Mouse (Mus musculus) midbrain, embryonic 14.5 days (tissue): ENCODE results near the gene Bmf. TPM values are rescaled to one million over a fixed set of nuclear protein-coding genes. Genes with fewer than 3 reads are reported as not detected.
A peak's percentile ranks its signal among the peaks of the same experiment; 100 is the strongest.

ENCODE experiments used
- ATAC-seq: fragments of 200-750 bp; cut with Nextera tagmentation; 2 replicates; pipeline ENCODE4 v1.8.0; 2017; ENCODE audit warnings: moderate number of reproducible peaks, moderate library complexity; ENCODE audit not compliant: low FRiP score, low TSS enrichment
- DNase-seq: peaks from one replicate; pipeline ENCODE4 v3.0.0-alpha.2; 2015
- H3K27ac ChIP-seq: fragments of 300-500 bp; sonication (generic); replicated peaks from 2 replicates; pipeline ENCODE4 v1.5.1; 2014; ENCODE audit warnings: mild to moderate bottlenecking, low read depth, low read length, moderate library complexity
- H3K27me3 ChIP-seq: fragments of 300-500 bp; sonication (generic); 2 replicates; pipeline ENCODE4 v1.6.1; 2014; ENCODE audit warnings: low read length, control low read depth, mixed read lengths; ENCODE audit not compliant: control insufficient read depth, insufficient read depth
- H3K36me3 ChIP-seq: fragments of 300-500 bp; sonication (generic); 2 replicates; pipeline ENCODE4 v1.6.1; 2014; ENCODE audit warnings: low read length, control low read depth; ENCODE audit not compliant: control insufficient read depth, insufficient read depth
- H3K4me1 ChIP-seq: fragments of 300-500 bp; sonication (generic); 2 replicates; pipeline ENCODE4 v1.6.1; 2014; ENCODE audit warnings: mild to moderate bottlenecking, antibody characterized with exemption, low read length, control low read depth; ENCODE audit not compliant: control insufficient read depth, insufficient read depth
- H3K4me2 ChIP-seq: fragments of 300-500 bp; sonication (generic); 2 replicates; pipeline ENCODE4 v1.6.1; 2014; ENCODE audit warnings: mild to moderate bottlenecking, low read length, moderate library complexity
- H3K4me3 ChIP-seq: fragments of 300-500 bp; sonication (generic); replicated peaks from 2 replicates; pipeline ENCODE4 v1.5.1; 2014; ENCODE audit warnings: low read depth, low read length
- H3K9ac ChIP-seq: fragments of 300-500 bp; sonication (generic); replicated peaks from 2 replicates; pipeline ENCODE4 v1.6.1; 2014; ENCODE audit warnings: mild to moderate bottlenecking, low read length, moderate library complexity
- H3K9me3 ChIP-seq: fragments of 300-500 bp; sonication (generic); 2 replicates; pipeline ENCODE4 v1.6.1; 2016; ENCODE audit warnings: low read length, control low read depth, mixed read lengths; ENCODE audit not compliant: control insufficient read depth
- WGBS: fragments of 180-500 bp; shearing (Covaris S2); extraction: QIAGEN DNeasy Blood & Tissue Kit; methylation state at CpG from one replicate; pipeline ENCODE4 v1.1.7; 2014; 5-methylcytosine and 5-hydroxymethylcytosine counted together
- polyA plus RNA-seq: library from polyadenylated mRNA; unstranded; fragments of >200 nt; fragmentation: Nextera tagmentation; extraction: Ambion mirVana; gene quantifications from 2 replicates; pipeline ENCODE4 v1.2.1, GENCODE M21; 2014

The Bmf gene
- polyA plus RNA-seq, 1 experiment from 2014 or later = 1.9 TPM

DNA sequence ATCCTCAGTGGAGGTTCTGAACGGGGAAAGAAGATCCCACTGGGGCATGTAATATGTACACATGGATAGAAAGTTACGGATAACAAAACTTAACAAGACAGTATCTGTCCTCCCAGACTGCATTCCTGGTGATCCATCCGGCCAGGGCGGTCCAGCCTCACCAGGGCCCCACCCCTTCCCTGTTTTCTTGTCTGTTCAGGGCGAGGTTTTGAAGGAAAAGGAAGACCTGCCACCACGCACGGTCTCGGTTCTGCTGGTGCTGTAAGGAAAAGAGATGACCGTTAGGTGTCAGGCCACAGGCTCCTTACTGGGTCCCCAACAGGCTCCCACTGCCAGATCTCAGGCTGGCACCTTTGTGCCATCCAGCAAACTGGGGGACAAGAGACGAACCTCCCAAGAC lies 17.1 kb downstream of the Bmf start:
- Histone ChIP-seq H3K4me3 (no peak overlapping the region), H3K9me3 (no peaks in the 10 kb centered on the region), H3K9ac (no peak overlapping the region), H3K27ac (0 out of 2 replicates have a peak overlapping the region, but pooled peaks have one; percentile 68), H3K4me1 (peaks cover 34% of the 10 kb centered on the region), H3K36me3 (no peaks in the 10 kb centered on the region), H3K4me2 (no peak overlapping the region), H3K27me3 (no peaks in the 10 kb centered on the region)
- DNase-seq (no peak), ATAC-seq (no peak)
- WGBS = 22% methylated on average over 10 of the region's 10 CpGs

DNA sequence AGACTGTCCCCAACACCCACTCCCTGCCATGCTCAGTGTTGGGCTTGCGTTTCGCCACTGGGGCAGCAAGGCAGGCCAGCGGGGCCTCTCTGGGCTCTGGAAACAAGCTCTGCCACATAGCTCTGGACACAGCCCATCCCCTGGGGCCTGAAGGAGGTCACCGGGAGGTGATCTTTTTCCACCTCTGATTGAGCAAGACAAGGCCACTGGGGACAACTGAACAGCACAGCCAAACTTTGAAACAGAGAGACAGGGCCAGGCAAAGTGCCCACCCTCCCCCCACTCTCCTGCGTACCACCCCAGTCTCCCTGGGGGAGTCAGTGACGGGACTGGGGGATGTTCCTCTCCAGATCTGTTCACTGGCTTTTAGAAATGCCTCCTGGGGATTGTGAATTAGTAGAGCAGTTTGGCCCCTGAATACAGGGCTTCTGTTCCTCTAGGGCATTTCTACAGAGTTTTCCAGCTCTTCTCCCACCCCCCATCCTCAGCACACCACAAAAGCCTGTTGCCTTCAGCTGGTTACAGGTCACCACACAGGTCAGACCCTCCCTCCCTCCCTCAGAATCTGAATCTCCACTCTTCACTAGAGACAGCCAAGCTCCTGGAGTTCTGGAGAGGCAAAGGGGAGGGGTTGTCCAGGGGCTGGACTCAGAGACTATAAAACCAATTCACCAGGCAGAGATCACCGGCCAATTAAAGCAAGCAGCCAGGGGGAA lies 19.9 kb downstream of the Bmf start:
- no peaks in the 10 kb centered on the region for H3K27me3 ChIP-seq
- H3K9ac ChIP-seq = 0 out of 2 replicates have a peak overlapping the region, but pooled peaks have one; percentile 9
- H3K4me2 ChIP-seq = no peak overlapping the region
- H3K36me3 ChIP-seq = no peaks in the 10 kb centered on the region
- no peak overlapping the region for H3K27ac ChIP-seq
- H3K4me3 ChIP-seq = no peak overlapping the region
- WGBS = 7% methylated on average over 7 of the region's 7 CpGs
- H3K9me3 ChIP-seq = no peaks in the 10 kb centered on the region
- peaks cover 34% of the 10 kb centered on the region for H3K4me1 ChIP-seq
- no peak for DNase-seq
- ATAC-seq = 0 out of 2 replicates have a peak, but pooled peaks have one; percentile 25

DNA sequence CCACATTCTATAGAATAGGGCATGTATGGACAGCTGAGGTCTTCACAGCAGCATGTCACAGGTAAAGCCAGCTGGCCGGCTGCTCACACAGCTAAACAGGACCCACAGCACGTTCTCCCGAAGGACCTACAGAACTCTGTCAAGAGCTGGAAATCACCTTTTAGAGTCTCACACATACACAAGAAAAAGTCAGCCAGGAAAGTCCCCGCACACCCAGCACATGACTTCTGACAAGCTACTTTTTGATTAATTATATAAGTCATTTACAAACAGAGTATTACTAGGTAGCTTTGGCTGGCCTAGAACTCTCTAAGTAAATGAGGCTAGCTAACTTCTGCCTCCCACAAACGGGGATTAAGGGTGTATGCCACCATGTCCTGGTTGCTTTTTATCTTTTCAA lies 22.9 kb downstream of the Bmf start:
- DNase-seq (no peak), ATAC-seq (no peak)
- H3K9me3 ChIP-seq = no peaks in the 10 kb centered on the region
- H3K4me3 ChIP-seq = no peak overlapping the region
- no peak overlapping the region for H3K27ac ChIP-seq
- 90% methylated on average over 5 of the region's 5 CpGs for WGBS
- H3K9ac ChIP-seq = no peak overlapping the region
- H3K4me1 ChIP-seq = peaks cover 16% of the 10 kb centered on the region; the same call in 1 of the 2 replicates
- H3K4me2 ChIP-seq = no peak overlapping the region
- H3K36me3 ChIP-seq = no peaks in the 10 kb centered on the region
- no peaks in the 10 kb centered on the region for H3K27me3 ChIP-seq

DNA sequence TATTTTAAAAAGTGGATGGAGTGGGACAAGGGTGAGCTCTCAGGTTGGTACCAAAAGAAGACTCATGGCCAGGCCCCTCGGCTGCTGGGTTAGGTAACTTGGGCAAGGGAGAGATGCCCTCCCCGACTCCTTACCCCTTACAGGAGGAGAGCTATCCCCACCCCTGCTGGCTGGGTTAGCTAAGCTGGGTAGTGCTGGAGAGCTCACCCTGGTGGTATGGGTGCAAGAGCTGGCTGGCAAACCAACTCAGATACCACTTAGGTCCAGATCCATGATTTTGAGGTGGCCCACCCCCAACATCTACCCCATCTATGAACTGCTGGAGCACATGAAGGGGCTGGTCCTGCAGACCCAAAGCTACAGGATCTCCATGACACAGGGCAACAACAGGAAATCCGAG lies 24.7 kb downstream of the Bmf start:
- Histone ChIP-seq H3K4me1 (peaks cover 12% of the 10 kb centered on the region; the same call in 1 of the 2 replicates), H3K27ac (no peak overlapping the region), H3K27me3 (no peaks in the 10 kb centered on the region), H3K4me2 (no peak overlapping the region), H3K9me3 (no peaks in the 10 kb centered on the region), H3K36me3 (no peaks in the 10 kb centered on the region), H3K9ac (no peak overlapping the region), H3K4me3 (no peak overlapping the region)
- DNase-seq = no peak
- WGBS = 90% methylated on average over 3 of the region's 3 CpGs
- no peak for ATAC-seq

DNA sequence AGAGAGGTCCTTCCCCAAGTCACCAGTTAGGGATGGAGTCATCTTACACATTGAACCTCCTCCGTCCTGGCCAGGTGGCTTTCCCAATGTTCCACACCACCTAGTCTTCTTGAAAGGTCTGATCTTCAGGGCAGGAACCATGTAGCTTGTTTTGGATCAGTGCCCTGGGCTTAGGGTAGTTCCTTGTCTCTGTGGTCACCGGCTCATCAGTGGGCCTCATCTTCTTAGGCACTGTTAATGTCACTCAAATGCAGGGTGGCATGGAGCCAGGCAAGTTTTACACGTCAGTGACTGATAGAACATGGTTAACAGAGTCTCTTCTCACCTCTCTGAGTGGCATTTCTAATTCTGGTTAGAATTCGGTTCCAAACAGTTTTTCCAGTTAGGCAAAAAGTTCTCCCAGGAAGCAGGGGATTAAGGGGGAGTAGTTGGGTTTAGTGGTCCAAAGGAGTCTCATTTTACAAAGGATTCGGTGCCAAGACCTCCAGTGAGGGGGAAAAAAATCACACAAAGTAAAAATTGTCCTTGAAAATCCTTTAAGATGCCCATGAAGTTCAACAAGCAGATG lies 26.2 kb downstream of the Bmf start:
- H3K4me1 ChIP-seq = peaks cover 6% of the 10 kb centered on the region; the same call in 1 of the 2 replicates
- H3K4me3 ChIP-seq = no peak overlapping the region
- H3K9ac ChIP-seq = no peak overlapping the region
- H3K36me3 ChIP-seq = no peaks in the 10 kb centered on the region
- no peaks in the 10 kb centered on the region for H3K27me3 ChIP-seq
- H3K4me2 ChIP-seq = no peak overlapping the region
- no peaks in the 10 kb centered on the region for H3K9me3 ChIP-seq
- WGBS = 49% methylated on average over 5 of the region's 5 CpGs
- H3K27ac ChIP-seq = no peak overlapping the region
- no peak for ATAC-seq
- DNase-seq = no peak

DNA sequence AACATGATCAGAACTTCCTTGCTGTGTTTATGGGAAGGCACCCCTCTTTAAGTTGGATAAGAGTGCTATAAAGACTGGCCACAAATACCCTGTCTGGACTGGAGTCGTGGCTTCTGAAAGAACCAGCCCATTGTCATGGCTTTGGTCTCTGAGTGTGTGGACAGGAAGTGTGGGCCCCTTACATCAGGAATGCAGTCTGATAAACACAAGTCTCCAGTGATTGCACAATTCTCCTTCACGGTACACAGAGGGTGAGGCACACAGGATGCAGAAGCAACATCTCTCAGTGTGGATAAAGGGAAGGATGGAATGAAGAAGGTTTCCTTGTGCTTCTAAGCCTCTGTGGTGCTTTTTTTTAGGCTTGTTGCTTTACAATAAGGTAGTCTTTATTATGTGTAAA lies 27.2 kb downstream of the Bmf start:
- ATAC-seq = no peak
- no peak overlapping the region for H3K27ac ChIP-seq
- DNase-seq = no peak
- H3K9ac ChIP-seq = no peak overlapping the region
- H3K4me1 ChIP-seq = peaks cover 6% of the 10 kb centered on the region; the same call in 1 of the 2 replicates
- H3K4me3 ChIP-seq = no peak overlapping the region
- H3K36me3 ChIP-seq = no peaks in the 10 kb centered on the region
- no peaks in the 10 kb centered on the region for H3K9me3 ChIP-seq
- H3K4me2 ChIP-seq = no peak overlapping the region
- 63% methylated on average over 2 of the region's 2 CpGs for WGBS
- H3K27me3 ChIP-seq = no peaks in the 10 kb centered on the region

DNA sequence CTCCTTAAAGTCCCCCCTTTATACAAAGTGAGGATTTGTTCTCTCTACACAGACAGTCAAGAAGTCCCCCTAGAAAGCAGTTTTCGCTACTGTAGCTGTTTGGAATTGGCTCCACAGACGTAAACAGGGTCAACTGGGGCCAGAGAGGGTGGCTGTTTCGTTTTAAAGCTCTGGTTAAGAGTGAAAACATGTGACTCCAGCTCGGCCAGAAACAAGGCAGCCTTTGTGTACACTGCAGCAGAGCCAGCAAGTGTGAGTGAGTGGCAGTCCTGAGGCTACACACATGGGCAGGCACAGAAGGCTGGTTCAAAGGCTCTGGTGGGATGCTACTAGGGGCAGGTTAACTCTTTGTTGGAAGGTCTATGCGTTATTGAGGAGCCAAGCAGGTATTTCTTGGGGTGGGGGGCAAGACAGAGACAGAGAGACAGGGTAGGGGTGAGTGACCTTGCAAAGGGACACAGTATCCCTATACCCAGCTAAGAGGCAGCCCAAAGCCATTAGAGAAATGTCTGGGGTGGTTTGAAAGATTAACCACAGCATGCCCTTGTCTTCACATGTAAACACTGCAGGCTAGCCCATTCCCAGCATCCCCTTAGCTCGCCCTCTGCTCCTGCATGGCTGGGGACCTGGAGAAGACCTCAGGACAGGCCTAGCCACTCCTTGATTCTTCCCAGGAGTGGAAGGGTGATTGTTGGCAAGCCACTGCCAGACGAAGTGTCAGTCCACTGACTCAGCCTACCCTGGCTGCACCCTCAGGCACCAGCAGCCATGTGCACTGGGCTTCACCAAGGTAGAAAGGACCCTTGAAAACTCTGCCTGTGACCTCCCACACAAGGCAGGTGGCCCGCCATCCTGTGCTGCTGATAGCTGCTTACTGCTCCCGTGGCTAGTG lies 29.2 kb downstream of the Bmf start:
- ATAC-seq = no peak
- H3K4me3 ChIP-seq = no peak overlapping the region
- peak; percentile 59 for DNase-seq
- 49% methylated on average over 9 of the region's 9 CpGs for WGBS
- no peaks in the 10 kb centered on the region for H3K36me3 ChIP-seq
- no peaks in the 10 kb centered on the region for H3K27me3 ChIP-seq
- no peaks in the 10 kb centered on the region for H3K9me3 ChIP-seq
- H3K4me2 ChIP-seq = no peak overlapping the region
- H3K27ac ChIP-seq = peak overlapping the region; percentile 38
- H3K9ac ChIP-seq = no peak overlapping the region
- H3K4me1 ChIP-seq = peaks cover 6% of the 10 kb centered on the region; the same call in 1 of the 2 replicates

DNA sequence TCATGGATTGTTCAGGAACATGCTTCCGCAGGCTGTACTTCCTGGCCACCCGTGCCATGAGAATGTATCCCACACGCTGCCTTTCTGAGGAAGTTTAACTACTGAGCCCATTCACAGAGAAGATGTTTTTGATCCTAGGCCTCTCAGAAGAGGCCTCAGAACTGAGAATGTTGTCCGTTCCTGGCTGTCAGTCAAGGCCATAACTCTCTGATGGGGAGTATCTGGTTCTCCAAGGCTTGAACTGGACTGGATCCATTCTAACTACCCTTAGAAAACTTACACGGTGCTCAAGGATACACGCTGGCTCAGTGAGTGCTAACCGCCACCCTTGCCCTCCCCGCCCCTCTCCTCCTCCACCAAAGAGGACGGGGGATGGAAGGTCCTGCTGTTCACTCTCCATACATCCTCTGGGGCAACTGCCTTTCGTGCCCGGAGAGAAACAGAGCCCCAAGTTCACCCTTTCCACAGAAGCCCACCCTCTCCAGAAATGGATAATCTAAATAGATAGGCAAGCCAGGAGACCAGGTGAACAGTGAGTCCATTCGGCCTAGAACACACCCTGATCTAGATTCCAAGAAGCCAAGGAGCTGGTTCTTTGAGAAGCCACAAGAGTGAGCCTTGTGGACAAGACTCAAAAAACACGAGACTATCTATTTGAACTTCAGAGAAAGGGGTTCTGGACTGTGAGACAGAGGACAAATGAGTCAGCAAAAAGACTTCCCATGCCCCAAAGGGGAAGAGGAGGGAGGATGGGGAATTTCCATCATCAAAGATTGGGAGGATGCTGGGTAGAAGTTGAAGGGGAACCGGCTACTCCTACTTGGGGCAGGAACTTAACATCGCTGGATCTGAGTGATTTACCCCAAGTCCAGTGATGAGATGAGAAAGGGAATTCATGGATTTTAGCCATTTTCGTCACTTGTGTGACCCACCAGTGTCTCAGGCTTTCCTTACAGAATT lies 36.8 kb downstream of the Bmf start:
- ATAC-seq (no peak), DNase-seq (no peak)
- no peaks in the 10 kb centered on the region for H3K36me3 ChIP-seq
- H3K4me3 ChIP-seq = no peak overlapping the region
- H3K4me2 ChIP-seq = no peak overlapping the region
- H3K9me3 ChIP-seq = no peaks in the 10 kb centered on the region
- H3K4me1 ChIP-seq = peaks cover 8% of the 10 kb centered on the region; the same call in 1 of the 2 replicates
- H3K27ac ChIP-seq = no peak overlapping the region
- no peak overlapping the region for H3K9ac ChIP-seq
- 85% methylated on average over 16 of the region's 16 CpGs for WGBS
- H3K27me3 ChIP-seq = no peaks in the 10 kb centered on the region
